Mouse (Mus musculus) testis, postnatal 14 days (tissue): ENCODE results near the gene Foxc2.
A peak's percentile ranks its signal among the peaks of the same experiment; 100 is the strongest.

Experiments used
- DNase-seq: peaks from one replicate; pipeline ENCODE4 v3.0.0; 2021; ENCODE audit warnings: low spot score

The Foxc2 gene

GRCm38 (mm10) chr8:121148573-121149083 is 32.7 kb downstream of the Foxc2 start:
- DNase-seq, result no peak

- DNase-seq, result no peak
These were observed 36.4 kb downstream of the Foxc2 start for GRCm38 (mm10) chr8:121152394-121152793.

GRCm38 (mm10) chr8:121156990-121157491 is 41.1 kb downstream of the Foxc2 start:
- DNase-seq, result no peak

DNA sequence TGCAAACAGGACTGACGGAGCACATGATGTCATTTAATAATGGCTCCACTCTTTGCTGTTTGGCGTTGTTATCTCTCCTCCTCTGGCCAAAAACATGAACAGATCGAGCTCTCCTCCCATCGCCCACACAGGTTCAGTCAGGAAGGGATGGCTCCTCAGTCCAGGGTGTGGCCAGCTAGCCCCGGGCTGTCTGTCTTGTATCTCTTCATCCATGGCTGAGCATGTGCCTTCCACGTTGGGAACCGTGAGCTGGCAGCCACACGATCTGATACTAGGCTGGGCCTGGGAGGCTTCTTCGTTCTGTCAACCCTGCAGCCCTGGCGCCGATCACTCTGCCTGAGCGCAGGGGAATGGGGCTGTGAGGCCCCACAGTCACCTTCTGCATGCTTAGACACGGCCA is 42.8 kb downstream of the Foxc2 start:
- DNase-seq, result no peak

DNA sequence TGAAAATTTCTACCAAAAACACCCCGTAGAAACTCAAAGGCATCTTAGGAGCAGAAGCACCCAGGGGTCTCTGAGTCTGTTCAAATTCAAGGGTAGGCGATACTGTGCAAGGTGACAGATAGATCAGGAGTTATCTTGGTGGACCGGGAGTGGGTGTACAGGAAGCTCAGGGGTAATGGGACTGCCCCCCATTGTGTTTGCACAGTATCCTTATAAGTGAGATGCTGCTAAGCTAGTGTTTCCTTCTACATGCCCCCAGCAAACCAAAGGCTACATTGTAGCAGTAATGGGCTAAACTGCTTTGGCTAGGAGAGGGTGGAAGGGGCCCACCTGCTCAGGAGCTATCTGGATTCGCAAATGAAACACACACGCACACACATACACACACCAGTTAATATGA is 45.5 kb downstream of the Foxc2 start:
- peak; percentile 56 for DNase-seq

DNA sequence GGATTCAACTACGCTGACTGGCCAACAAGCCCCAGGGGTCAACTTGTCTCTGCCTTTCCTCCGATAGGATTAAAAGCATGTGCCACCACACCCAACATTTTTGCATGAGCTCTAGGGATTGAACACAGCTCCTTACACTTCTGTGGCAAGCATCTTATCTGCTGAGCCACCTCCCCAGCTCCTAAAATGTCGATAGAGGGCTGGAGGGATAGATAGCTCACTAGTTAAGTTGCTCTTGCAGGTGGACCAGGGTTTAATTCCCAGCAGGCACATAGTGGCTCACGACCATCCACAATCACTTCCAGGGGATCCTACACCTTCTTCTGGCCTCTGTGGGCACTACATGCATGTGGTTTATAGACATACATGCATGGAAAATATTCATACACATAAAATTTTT is 46.4 kb downstream of the Foxc2 start:
- no peak for DNase-seq

GRCm38 (mm10) chr8:121162906-121163695 is 47.1 kb downstream of the Foxc2 start:
- DNase-seq, result no peak

- DNase-seq, result no peak
These were observed 48.1 kb downstream of the Foxc2 start for GRCm38 (mm10) chr8:121164017-121164469.

GRCm38 (mm10) chr8:121168033-121168432 is 52.1 kb downstream of the Foxc2 start:
- no peak for DNase-seq
